Mouse (Mus musculus) spleen, adult 2 months (tissue): ENCODE results near the gene Os9. TPM values are rescaled to one million over a fixed set of nuclear protein-coding genes. Genes with fewer than 3 reads are reported as not detected.
A peak's percentile ranks its signal among the peaks of the same experiment; 100 is the strongest.
"Not testable (repeated sequence)": the region's sequence is repeated elsewhere in the genome, so short reads cannot be mapped to it uniquely, and the experiment has no call there.

ENCODE experiments used
- DNase-seq, 2 experiments: peaks; one replicate each; pipeline versions ENCODE4 v3.0.0 to v3.0.0-alpha.2; 2012 to 2021; ENCODE audit warnings: low spot score in 2 of 2, low read depth in 1 of 2
- H3K27ac ChIP-seq: fragments of 200-500 bp; 2 replicates; pipeline ENCODE4 v1.5.1; 2012; ENCODE audit warnings: low read length, inconsistent platforms; ENCODE audit not compliant: insufficient read depth
- H3K27me3 ChIP-seq: fragments of 200-500 bp; 2 replicates; pipeline ENCODE4 v1.6.1; 2012; ENCODE audit warnings: mild to moderate bottlenecking, moderate library complexity, low read length, inconsistent platforms; ENCODE audit not compliant: control insufficient read depth, insufficient read depth
- H3K36me3 ChIP-seq: fragments of 200-500 bp; 2 replicates; pipeline ENCODE4 v1.6.1; 2012; ENCODE audit warnings: mild to moderate bottlenecking, low read length, inconsistent platforms; ENCODE audit not compliant: control insufficient read depth, insufficient read depth
- H3K4me1 ChIP-seq: fragments of 200-500 bp; 2 replicates; pipeline ENCODE4 v1.6.1; 2011; ENCODE audit warnings: inconsistent platforms; ENCODE audit not compliant: control insufficient read depth, insufficient read depth, insufficient read length
- H3K4me3 ChIP-seq: fragments of 200-500 bp; 2 replicates; pipeline ENCODE4 v1.5.1; 2011; ENCODE audit warnings: mild to moderate bottlenecking, inconsistent platforms; ENCODE audit not compliant: insufficient read depth, insufficient read length; ENCODE audit errors: extremely low read depth
- CTCF ChIP-seq: fragments of 200-500 bp; IDR thresholded peaks from 2 replicates; pipeline ENCODE4 v1.5.1; 2011; ENCODE audit warnings: mild to moderate bottlenecking, inconsistent platforms; ENCODE audit not compliant: insufficient read depth, insufficient read length, insufficient replicate concordance; ENCODE audit errors: extremely low read depth
- POLR2A ChIP-seq: fragments of 200-500 bp; IDR thresholded peaks from 2 replicates; pipeline ENCODE4 v1.6.1; 2011; ENCODE audit warnings: low read depth, low read length, inconsistent platforms
- WGBS: fragments of 180-500 bp; shearing (Covaris S2); methylation state at CpG from one replicate; pipeline ENCODE4 v1.1.7; 2018; 5-methylcytosine and 5-hydroxymethylcytosine counted together
- polyA plus RNA-seq: library from polyadenylated mRNA; depleted of rRNA; stranded (reverse); fragments of >200 nt; gene quantifications from 2 replicates; pipeline ENCODE4 v1.2.3, GENCODE M21; 2012

Os9 gene
- polyA plus RNA-seq, 1 experiment = 48.7 TPM

GRCm38 (mm10) chr10:127136510-127136909 lies 15.6 kb upstream of the Os9 start:
- no peak; the same call in 1 of the 2 replicates for TF ChIP-seq POLR2A
- TF ChIP-seq CTCF = no peak
- 8% methylated on average over 4 of the region's 4 CpGs for WGBS
- H3K36me3 ChIP-seq = no peaks in the 10 kb centered on the region
- DNase-seq = peak; percentile 48 to 79
- H3K27ac ChIP-seq = peak overlapping the region; percentile 93
- H3K4me1 ChIP-seq = peaks cover 30% of the 10 kb centered on the region; the same call in 1 of the 2 replicates
- H3K4me3 ChIP-seq = no peak overlapping the region
- no peaks in the 10 kb centered on the region for H3K27me3 ChIP-seq

- DNase-seq = peak in 1 of 2 experiments; percentile 34
Measured at GRCm38 (mm10) chr10:127135118-127135836, 14.3 kb upstream of the Os9 start.

GRCm38 (mm10) chr10:127134394-127135035 lies 13.6 kb upstream of the Os9 start:
- H3K4me3 ChIP-seq, H3K36me3 ChIP-seq, H3K27me3 ChIP-seq: not testable (repeated sequence)
- Histone ChIP-seq H3K4me1 (peaks cover 23% of the 10 kb centered on the region; the same call in 1 of the 2 replicates), H3K27ac (peak overlapping the region; percentile 16; the same call in 1 of the 2 replicates)
- DNase-seq = peak in 1 of 2 experiments; percentile 41
- peak; percentile 22; the same call in 1 of the 2 replicates for TF ChIP-seq CTCF
- WGBS = 83% methylated on average over 3 of the region's 3 CpGs

More at GRCm38 (mm10) chr10:127135118-127135836, 14.3 kb upstream of the Os9 start:
- Histone ChIP-seq H3K4me3 (no peak overlapping the region), H3K36me3 (no peaks in the 10 kb centered on the region), H3K4me1 (peaks cover 23% of the 10 kb centered on the region; the same call in 1 of the 2 replicates), H3K27me3 (no peaks in the 10 kb centered on the region), H3K27ac (peak overlapping the region; percentile 93)
- TF ChIP-seq POLR2A (no peak), CTCF (no peak)
- WGBS = 13% methylated on average over 8 of the region's 8 CpGs

- Histone ChIP-seq H3K4me3 (no peak overlapping the region), H3K27me3 (no peaks in the 10 kb centered on the region), H3K4me1 (peaks cover 18% of the 10 kb centered on the region; the same call in 1 of the 2 replicates), H3K36me3 (no peaks in the 10 kb centered on the region), H3K27ac (no peak overlapping the region)
- no peak for TF ChIP-seq POLR2A
- 86% methylated on average over 5 of the region's 5 CpGs for WGBS
- DNase-seq = no peak
Measured at GRCm38 (mm10) chr10:127132469-127132868, 11.5 kb upstream of the Os9 start.

DNA sequence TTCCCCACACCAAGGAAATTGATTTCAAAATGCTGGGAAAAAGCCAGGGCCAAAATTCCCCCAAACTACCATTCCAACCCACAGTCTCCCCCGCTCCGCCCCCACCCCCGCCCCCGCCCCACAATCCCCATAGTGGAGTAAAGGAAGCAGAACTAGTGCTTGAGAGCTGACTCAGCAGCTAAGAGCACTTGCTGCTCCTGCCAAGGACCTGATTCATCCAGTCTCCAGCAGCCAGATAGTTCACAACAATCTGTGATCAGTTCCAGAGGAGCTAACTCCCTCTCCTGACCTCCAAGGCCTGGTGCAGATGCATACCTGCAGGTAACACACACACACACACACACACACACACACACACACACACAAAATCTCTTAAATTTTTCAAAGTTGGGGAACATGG lies 8.5 kb upstream of the Os9 start:
- no peak overlapping the region for H3K4me3 ChIP-seq
- WGBS = 44% methylated on average over 4 of the region's 4 CpGs
- no peak for DNase-seq
- TF ChIP-seq POLR2A (no peak), CTCF (no peak)
- no peak overlapping the region for H3K27ac ChIP-seq
- no peaks in the 10 kb centered on the region for H3K36me3 ChIP-seq
- peaks cover 3% of the 10 kb centered on the region; the same call in 1 of the 2 replicates for H3K4me1 ChIP-seq
- no peaks in the 10 kb centered on the region for H3K27me3 ChIP-seq

DNA sequence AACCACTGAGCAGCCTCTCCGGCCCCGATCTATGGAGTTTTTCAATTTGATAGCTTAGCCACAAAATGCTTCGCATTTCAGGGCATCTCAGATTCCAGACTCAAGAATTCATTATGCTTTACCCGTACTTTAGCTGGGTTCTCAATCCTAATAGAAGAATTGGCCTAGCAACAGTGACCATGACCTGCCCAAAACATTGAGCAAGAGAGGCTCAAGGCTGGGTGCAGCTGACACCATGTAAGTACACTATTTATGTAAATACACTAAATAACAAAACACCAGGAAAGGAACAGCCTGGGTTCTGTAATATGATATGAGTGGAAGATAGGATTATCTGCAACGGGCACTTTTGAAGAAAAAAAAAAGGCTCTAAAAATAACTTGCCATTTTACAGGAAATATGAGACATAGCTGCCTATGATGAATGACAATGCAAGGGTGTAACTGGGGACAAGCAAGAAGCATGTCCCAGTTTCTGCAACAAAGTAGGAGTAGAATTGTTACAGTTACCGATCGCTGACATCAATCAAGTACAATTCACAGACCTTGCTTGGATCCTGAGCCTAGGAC lies 6.9 kb upstream of the Os9 start:
- TF ChIP-seq CTCF (no peak), POLR2A (no peak)
- Histone ChIP-seq H3K4me1 (peaks cover 3% of the 10 kb centered on the region; the same call in 1 of the 2 replicates), H3K27ac (no peak overlapping the region), H3K4me3 (no peak overlapping the region), H3K27me3 (no peaks in the 10 kb centered on the region), H3K36me3 (no peaks in the 10 kb centered on the region)
- 73% methylated on average over 7 of the region's 7 CpGs for WGBS
- no peak for DNase-seq
